Mouse (Mus musculus) embryonic facial prominence, embryonic 13.5 days (tissue): ENCODE data around the gene H2afb2. TPM values are rescaled to one million over a fixed set of nuclear protein-coding genes. Genes with fewer than 3 reads are reported as not detected.

Experiments used
- ATAC-seq: fragments of 200-750 bp; cut with Nextera tagmentation; 2 replicates; pipeline ENCODE4 v1.8.0; 2017; ENCODE audit warnings: low read depth; ENCODE audit not compliant: insufficient number of reproducible peaks, insufficient read depth, low FRiP score, low TSS enrichment
- H3K27ac ChIP-seq: fragments of 300-500 bp; sonication (generic); 2 replicates; pipeline ENCODE4 v1.5.1; 2015; ENCODE audit warnings: moderate library complexity, mild to moderate bottlenecking, inconsistent platforms
- H3K27me3 ChIP-seq: fragments of 300-500 bp; sonication (generic); 2 replicates; pipeline ENCODE4 v1.6.1; 2015; ENCODE audit warnings: mild to moderate bottlenecking, inconsistent platforms
- H3K36me3 ChIP-seq: fragments of 300-500 bp; sonication (generic); 2 replicates; pipeline ENCODE4 v1.6.1; 2015; ENCODE audit warnings: mild to moderate bottlenecking, inconsistent platforms
- H3K4me1 ChIP-seq: fragments of 300-500 bp; sonication (generic); 2 replicates; pipeline ENCODE4 v1.6.1; 2015; ENCODE audit warnings: inconsistent platforms
- H3K4me2 ChIP-seq: fragments of 300-500 bp; sonication (generic); 2 replicates; pipeline ENCODE4 v1.6.1; 2015; ENCODE audit warnings: moderate library complexity, mild to moderate bottlenecking, inconsistent platforms
- H3K4me3 ChIP-seq: fragments of 300-500 bp; sonication (generic); 2 replicates; pipeline ENCODE4 v1.5.1; 2015; ENCODE audit warnings: mild to moderate bottlenecking, inconsistent platforms
- H3K9ac ChIP-seq: fragments of 300-500 bp; sonication (generic); 2 replicates; pipeline ENCODE4 v1.6.1; 2015; ENCODE audit warnings: mild to moderate bottlenecking, inconsistent platforms
- H3K9me3 ChIP-seq: fragments of 300-500 bp; sonication (generic); 2 replicates; pipeline ENCODE4 v1.6.1; 2016; ENCODE audit warnings: inconsistent platforms
- WGBS: fragments of 180-500 bp; shearing (Covaris S2); methylation state at CpG from one replicate; pipeline ENCODE4 v1.1.7; 2015; ENCODE audit warnings: mixed read lengths; 5-methylcytosine and 5-hydroxymethylcytosine counted together
- polyA plus RNA-seq: library from polyadenylated mRNA; unstranded; fragments of >200 nt; fragmentation: Nextera tagmentation; extraction: Ambion mirVana; gene quantifications from 2 replicates; pipeline ENCODE4 v1.2.1, GENCODE M21; 2015

The H2afb2 gene
- polyA plus RNA-seq: not detected in 2 replicates

GRCm38 (mm10) chrX:116680878-116681277 lies at the start of gene H2afb2:
H2afb2 (plus strand) TSS chrX:116681178.
- H3K4me1 ChIP-seq: no peaks in the 10 kb centered on the region
- no peak within 1 kb of the TSS for H3K27ac ChIP-seq
- H3K9ac ChIP-seq: no peak within 1 kb of the TSS
- H3K4me2 ChIP-seq: no peak within 1 kb of the TSS
- no peaks in the 10 kb centered on the region for H3K27me3 ChIP-seq
- no peak within 1 kb of the TSS for H3K4me3 ChIP-seq
- H3K9me3 ChIP-seq: no peaks in the 10 kb centered on the region
- no peaks in the 10 kb centered on the region for H3K36me3 ChIP-seq
- 87% methylated on average over 6 of the region's 6 CpGs for WGBS
- ATAC-seq: no peak

Other genes with a start within 250 kb of the H2afb2 start
- gene Cpxcr1, start 232.2 kb upstream of the H2afb2 start, polyA plus RNA-seq: not detected in 2 replicates